Mouse (Mus musculus) MEL (cell line): ENCODE measurements at regions not wholly inside any gene's neighbourhood (a gene's known extent, or its start where the extent isn't known, plus 50 kb on each side); places are given as distances from the start of the nearest gene placed in this dataset.

ENCODE experiments used
- DNase-seq: peaks from one replicate; pipeline ENCODE4 v3.0.0; 2011; ENCODE audit warnings: low read depth, low spot score
- H3K27ac ChIP-seq: 2 replicates; pipeline ENCODE4 v1.5.1; 2012; ENCODE audit warnings: low read depth, mild to moderate bottlenecking, control low read depth, low read length, moderate library complexity; ENCODE audit not compliant: control insufficient read depth
- H3K27me3 ChIP-seq, 2 experiments: fragments of 150-350 bp in 1 of 2; sonication (generic) in 1 of 2; 2 replicates each; pipeline ENCODE4 v1.6.1; 2012; ENCODE audit warnings: low read length in 2 of 2, mild to moderate bottlenecking in 2 of 2, improper control_type of control experiment in 1 of 2, moderate library complexity in 1 of 2; ENCODE audit not compliant: insufficient read depth in 2 of 2, control insufficient read depth in 1 of 2
- H3K36me3 ChIP-seq, 2 experiments: 2 replicates each; pipeline ENCODE4 v1.6.1; 2012 to 2014; ENCODE audit warnings: low read length in 2 of 2, improper control_type of control experiment in 1 of 2, inconsistent platforms in 1 of 2, mild to moderate bottlenecking in 1 of 2; ENCODE audit not compliant: insufficient read depth in 2 of 2, control insufficient read depth in 1 of 2
- H3K4me1 ChIP-seq, 2 experiments: fragments of 150-350 bp in 1 of 2; sonication (generic) in 1 of 2; 2 replicates each; pipeline ENCODE4 v1.6.1; 2012; ENCODE audit warnings: low read length in 2 of 2, improper control_type of control experiment in 1 of 2, mild to moderate bottlenecking in 1 of 2; ENCODE audit not compliant: insufficient read depth in 2 of 2, control insufficient read depth in 1 of 2
- H3K4me3 ChIP-seq, 2 experiments: fragments of 150-350 bp in 1 of 2; sonication (generic) in 1 of 2; 2 replicates each; pipeline ENCODE4 v1.5.1; 2012; ENCODE audit warnings: low read depth in 2 of 2, low read length in 2 of 2, mild to moderate bottlenecking in 2 of 2, moderate library complexity in 2 of 2, control low read depth in 1 of 2, improper control_type of control experiment in 1 of 2; ENCODE audit not compliant: control insufficient read depth in 1 of 2, insufficient read depth in 1 of 2
- H3K79me2 ChIP-seq: 2 replicates; pipeline ENCODE4 v1.6.1; 2012; ENCODE audit warnings: mild to moderate bottlenecking, low read length, moderate library complexity; ENCODE audit not compliant: control insufficient read depth, poor library complexity, insufficient read depth
- H3K9ac ChIP-seq: 2 replicates; pipeline ENCODE4 v1.6.1; 2012; ENCODE audit warnings: low read depth, mild to moderate bottlenecking, control low read depth, low read length, moderate library complexity; ENCODE audit not compliant: control insufficient read depth, poor library complexity, severe bottlenecking
- H3K9me3 ChIP-seq: fragments of 150-350 bp; sonication (generic); replicated peaks from 2 replicates; pipeline ENCODE4 v1.6.1; 2012; ENCODE audit warnings: mild to moderate bottlenecking, low read length, improper control_type of control experiment, moderate library complexity; ENCODE audit not compliant: insufficient read depth
- BHLHE40 ChIP-seq: IDR thresholded peaks from 2 replicates; pipeline ENCODE4 v1.6.1; 2012; ENCODE audit warnings: low read depth, mild to moderate bottlenecking, inconsistent platforms, low read length, improper control_type of control experiment, borderline replicate concordance
- CHD2 ChIP-seq: IDR thresholded peaks from 2 replicates; pipeline ENCODE4 v1.6.1; 2011; ENCODE audit warnings: low read length, improper control_type of control experiment
- E2F4 ChIP-seq: IDR thresholded peaks from 2 replicates; pipeline ENCODE4 v1.6.1; 2011; ENCODE audit warnings: low read depth, low read length, improper control_type of control experiment, borderline replicate concordance
- ELF1 ChIP-seq: IDR thresholded peaks from 2 replicates; pipeline ENCODE4 v1.6.1; 2014; ENCODE audit warnings: low read depth, mild to moderate bottlenecking, inconsistent platforms, low read length, improper control_type of control experiment, moderate library complexity
- EP300 ChIP-seq, 2 experiments: IDR thresholded peaks; 2 replicates each; pipeline ENCODE4 v1.6.1; 2011; ENCODE audit warnings: improper control_type of control experiment in 2 of 2, low read length in 2 of 2, low read depth in 1 of 2, mild to moderate bottlenecking in 1 of 2
- GATA1 ChIP-seq: IDR thresholded peaks from 2 replicates; pipeline ENCODE4 v1.6.1; 2011; ENCODE audit warnings: low read depth, low read length, improper control_type of control experiment
- HCFC1 ChIP-seq: IDR thresholded peaks from 2 replicates; pipeline ENCODE4 v1.6.1; 2012; ENCODE audit warnings: low read depth, mild to moderate bottlenecking, inconsistent platforms, low read length, improper control_type of control experiment, moderate library complexity
- MEF2A ChIP-seq: IDR thresholded peaks from 2 replicates; pipeline ENCODE4 v1.6.1; 2014; ENCODE audit warnings: low read depth, mild to moderate bottlenecking, inconsistent platforms, low read length, improper control_type of control experiment; ENCODE audit not compliant: poor library complexity, insufficient replicate concordance, severe bottlenecking; ENCODE audit errors: extremely low read depth
- MXI1 ChIP-seq: IDR thresholded peaks from 2 replicates; pipeline ENCODE4 v1.6.1; 2011; ENCODE audit warnings: mild to moderate bottlenecking, low read depth, low read length, improper control_type of control experiment
- POLR2A ChIP-seq, 2 experiments: IDR thresholded peaks; 2 replicates each; pipeline ENCODE4 v1.6.1; 2011 to 2012; ENCODE audit warnings: low read length in 2 of 2, mild to moderate bottlenecking in 2 of 2, control low read depth in 1 of 2, improper control_type of control experiment in 1 of 2, low read depth in 1 of 2, moderate library complexity in 1 of 2; ENCODE audit not compliant: control insufficient read depth in 1 of 2, insufficient read depth in 1 of 2, poor library complexity in 1 of 2
- SMC3 ChIP-seq: IDR thresholded peaks from 2 replicates; pipeline ENCODE4 v1.6.1; 2011; ENCODE audit warnings: low read depth, low read length, improper control_type of control experiment
- TAL1 ChIP-seq: IDR thresholded peaks from 2 replicates; pipeline ENCODE4 v1.6.1; 2012; ENCODE audit warnings: mild to moderate bottlenecking, inconsistent platforms, low read length, moderate library complexity, mixed read lengths
- TBP ChIP-seq: IDR thresholded peaks from 2 replicates; pipeline ENCODE4 v1.8.0; 2011; ENCODE audit warnings: low read depth, low read length, improper control_type of control experiment
- TCF12 ChIP-seq: IDR thresholded peaks from 2 replicates; pipeline ENCODE4 v1.6.1; 2014; ENCODE audit warnings: low read depth, mild to moderate bottlenecking, inconsistent platforms, low read length, improper control_type of control experiment, moderate library complexity
- USF1 ChIP-seq: IDR thresholded peaks from 2 replicates; pipeline ENCODE4 v1.6.1; 2014; ENCODE audit warnings: low read depth, mild to moderate bottlenecking, inconsistent platforms, low read length, improper control_type of control experiment, moderate library complexity
- USF2 ChIP-seq, 2 experiments: IDR thresholded peaks; 2 replicates each; pipeline ENCODE4 v1.6.1; 2011 to 2012; ENCODE audit warnings: improper control_type of control experiment in 2 of 2, low read length in 2 of 2, borderline replicate concordance in 1 of 2, inconsistent platforms in 1 of 2, low read depth in 1 of 2, mild to moderate bottlenecking in 1 of 2; ENCODE audit not compliant: insufficient read depth in 1 of 2
- ZC3H11A ChIP-seq: IDR thresholded peaks from 2 replicates; pipeline ENCODE4 v1.6.1; 2012; ENCODE audit warnings: low read depth, mild to moderate bottlenecking, inconsistent platforms, low read length, improper control_type of control experiment
- ZMIZ1 ChIP-seq: IDR thresholded peaks from 2 replicates; pipeline ENCODE4 v1.6.1; 2012; ENCODE audit warnings: low read depth, mild to moderate bottlenecking, inconsistent platforms, low read length, improper control_type of control experiment, moderate library complexity
- ZNF384 ChIP-seq: IDR thresholded peaks from 2 replicates; pipeline ENCODE4 v1.6.1; 2012; ENCODE audit warnings: low read depth, mild to moderate bottlenecking, inconsistent platforms, low read length, improper control_type of control experiment

GRCm38 (mm10) chr3:147966827-147967226, 1023.5 kb downstream of the Adgrl2 start:
- no peak for DNase-seq
- no peak overlapping the region for H3K27ac ChIP-seq
- H3K4me3 ChIP-seq, result no peak overlapping the region
- no peaks in the 10 kb centered on the region for H3K36me3 ChIP-seq
- H3K9ac ChIP-seq, result no peak overlapping the region
- TF ChIP-seq USF1 (no peak), POLR2A (IDR thresholded peaks at IDR 0.05; ENCODE audit: control insufficient read depth in 1 of 2, insufficient read depth in 1 of 2, low read depth in 1 of 2, low read length in 2 of 2, poor library complexity in 1 of 2) (no peak), BHLHE40 (no peak), ZNF384 (no peak), ELF1 (no peak), TBP (no peak), EP300 (IDR thresholded peaks at IDR 0.05; ENCODE audit: low read depth in 1 of 2, low read length in 2 of 2) (no peak), USF2 (IDR thresholded peaks at IDR 0.05; ENCODE audit: borderline replicate concordance in 1 of 2, insufficient read depth in 1 of 2, low read depth in 1 of 2, low read length in 2 of 2) (no peak), TAL1 (no peak), MXI1 (no peak), HCFC1 (no peak), CHD2 (no peak), ZMIZ1 (no peak), GATA1 (no peak)
- H3K27me3 ChIP-seq, result no peaks in the 10 kb centered on the region
- no peaks in the 10 kb centered on the region for H3K79me2 ChIP-seq
- no peaks in the 10 kb centered on the region for H3K4me1 ChIP-seq
- H3K9me3 ChIP-seq, result no peaks in the 10 kb centered on the region

GRCm38 (mm10) chr3:147966379-147966778, 1024.0 kb downstream of the Adgrl2 start:
- no peaks in the 10 kb centered on the region for H3K4me1 ChIP-seq
- H3K27me3 ChIP-seq, result no peaks in the 10 kb centered on the region
- no peak overlapping the region for H3K4me3 ChIP-seq
- H3K36me3 ChIP-seq, result no peaks in the 10 kb centered on the region
- H3K9me3 ChIP-seq, result no peaks in the 10 kb centered on the region
- H3K27ac ChIP-seq, result no peak overlapping the region
- no peak overlapping the region for H3K9ac ChIP-seq
- TF ChIP-seq ZC3H11A, result no peak
- no peak for TF ChIP-seq HCFC1
- TF ChIP-seq E2F4, result no peak
- no peak for TF ChIP-seq SMC3
- TF ChIP-seq MEF2A, result no peak
- no peak for TF ChIP-seq TCF12
- no peaks in the 10 kb centered on the region for H3K79me2 ChIP-seq
- DNase-seq, result no peak
